Comparison of ENCODE assay signal across 18 mouse cellular contexts in the genomic region with DNA sequence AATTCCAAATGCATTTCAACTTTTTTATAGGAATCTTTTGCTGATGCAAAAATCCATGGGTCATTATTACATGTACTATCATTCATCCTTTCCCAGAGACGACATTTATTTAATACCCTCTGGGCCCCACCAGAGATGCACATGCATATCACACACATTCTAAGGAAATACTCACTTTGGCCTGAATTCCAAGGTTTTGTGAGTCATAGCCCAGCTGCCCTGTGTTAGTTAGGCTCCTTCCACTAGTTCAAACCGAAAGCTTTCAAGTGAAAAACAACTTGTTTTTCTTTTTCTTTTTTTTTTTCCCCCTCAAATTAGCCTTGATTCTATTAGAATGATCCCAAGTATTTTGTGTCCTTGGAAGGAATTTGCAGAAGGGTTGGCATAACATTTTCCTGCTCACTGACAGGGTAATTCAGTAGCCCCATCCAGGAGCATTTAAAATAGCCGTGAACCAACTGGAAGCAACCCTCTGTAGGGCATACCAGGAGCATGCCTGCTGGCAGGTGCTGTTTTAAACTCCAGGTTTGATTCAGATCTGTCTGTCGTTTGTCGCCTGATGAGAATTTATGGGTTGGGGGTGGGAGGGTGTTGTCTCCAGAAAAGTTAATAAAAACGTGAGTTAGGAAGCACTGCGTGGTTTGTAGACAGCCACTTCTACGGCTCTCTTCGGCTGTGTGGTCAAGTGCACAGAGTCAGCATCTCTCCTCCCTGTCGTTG.
DNase-seq lines count a peak whose midpoint lies in the region; ATAC-seq and TF ChIP-seq lines count a peak whose summit lies in the region.
"Had no signal": no experiment of that assay in that cellular context is flagged by ENCODE, and none has a peak within 500 bp of the region (broad histone marks: within the 10 kb centered on the region; RNA-seq: fewer than 3 reads in every experiment).

No protein-coding gene starts in this region.

- no peaks in the 10 kb centered on the region for H3K27me3 ChIP-seq in heart, adult 2 months (ENCODE audit: control insufficient read depth, insufficient read depth, low read length)
- peaks cover 4% of the 10 kb centered on the region for H3K27me3 ChIP-seq in myocyte (ENCODE audit: control insufficient read depth, insufficient read depth, insufficient read length)
- no peaks in the 10 kb centered on the region for H3K27me3 ChIP-seq in hindbrain, embryonic 16.5 days (replicated peaks; ENCODE audit: control insufficient read depth, insufficient read depth, low read length)
- H3K27me3 ChIP-seq: embryonic facial prominence, embryonic 13.5 days; forebrain, embryonic 13.5 days; hindbrain, embryonic 13.5 days; intestine, embryonic 15.5 days had no signal

- WGBS in heart, adult 2 months, result 74% methylated on average over 10 of the region's 10 CpGs
- WGBS in hindbrain, embryonic 16.5 days, result 72% methylated on average over 10 of the region's 10 CpGs

- 0 out of 2 replicates have a peak overlapping the region, but pooled peaks have one; percentile 7 for H3K27ac ChIP-seq in heart, adult 2 months
- no peak overlapping the region for H3K27ac ChIP-seq in hindbrain, embryonic 16.5 days (ENCODE audit: low read depth, low read length)
- H3K27ac ChIP-seq: embryonic facial prominence, embryonic 13.5 days; forebrain, embryonic 13.5 days; hindbrain, embryonic 13.5 days; intestine, embryonic 15.5 days had no signal

- no peaks in the 10 kb centered on the region for H3K36me3 ChIP-seq in heart, adult 2 months (ENCODE audit: control insufficient read depth, insufficient read depth, low read length)
- no peaks in the 10 kb centered on the region for H3K36me3 ChIP-seq in myocyte (ENCODE audit: control insufficient read depth, insufficient read depth)
- H3K36me3 ChIP-seq in hindbrain, embryonic 16.5 days (ENCODE audit: control insufficient read depth, insufficient read depth, low read length), result no peaks in the 10 kb centered on the region
- H3K36me3 ChIP-seq: embryonic facial prominence, embryonic 13.5 days; hindbrain, embryonic 13.5 days; intestine, embryonic 15.5 days had no signal

- intact Hi-C loops in heart, adult 2 months (cut with DNase I), result no loop called here
- intact Hi-C loops in heart, postnatal 36 days (cut with DNase I), result no loop called here

- no peak for TF ChIP-seq CTCF in heart, adult 2 months (IDR thresholded peaks at IDR 0.05)

- H3K4me2 ChIP-seq in myocyte (ENCODE audit: low read depth), result peak overlapping the region; percentile 27
- H3K4me2 ChIP-seq in hindbrain, embryonic 16.5 days (ENCODE audit: low read length), result no peak overlapping the region
- H3K4me2 ChIP-seq: embryonic facial prominence, embryonic 13.5 days; forebrain, embryonic 13.5 days; hindbrain, embryonic 13.5 days; intestine, embryonic 15.5 days had no signal

- H3K4me1 ChIP-seq in heart, adult 2 months (ENCODE audit: control insufficient read depth, insufficient read depth, low read length), result no peaks in the 10 kb centered on the region
- H3K4me1 ChIP-seq in hindbrain, embryonic 16.5 days (ENCODE audit: control insufficient read depth, insufficient read depth, low read depth, low read length), result 0 out of 2 replicates have a peak, but pooled peaks cover 2% of the 10 kb centered on the region
- H3K4me1 ChIP-seq: intestine, embryonic 15.5 days had no signal

- H3K4me3 ChIP-seq in heart, adult 2 months, result no peak overlapping the region
- H3K4me3 ChIP-seq in myocyte, result no peak overlapping the region
- no peak overlapping the region for H3K4me3 ChIP-seq in hindbrain, embryonic 16.5 days (ENCODE audit: low read length)
- H3K4me3 ChIP-seq: embryonic facial prominence, embryonic 13.5 days; forebrain, embryonic 13.5 days; hindbrain, embryonic 13.5 days; intestine, embryonic 15.5 days had no signal

- H3K9me3 ChIP-seq in hindbrain, embryonic 16.5 days (ENCODE audit: control insufficient read depth, low read length), result no peaks in the 10 kb centered on the region
- H3K9me3 ChIP-seq: embryonic facial prominence, embryonic 13.5 days; forebrain, embryonic 13.5 days; hindbrain, embryonic 13.5 days; intestine, embryonic 15.5 days had no signal

- H3K79me2 ChIP-seq in heart, adult 2 months (replicated peaks; ENCODE audit: control insufficient read depth, insufficient read depth, low read length), result no peaks in the 10 kb centered on the region
- H3K79me2 ChIP-seq in myocyte (ENCODE audit: control insufficient read depth, insufficient read depth), result no peaks in the 10 kb centered on the region

- no peak overlapping the region for H3K9ac ChIP-seq in heart, adult 2 months (ENCODE audit: low read depth, low read length)
- H3K9ac ChIP-seq in hindbrain, embryonic 16.5 days (ENCODE audit: low read depth, low read length), result no peak overlapping the region
- H3K9ac ChIP-seq: embryonic facial prominence, embryonic 13.5 days; forebrain, embryonic 13.5 days; forebrain, postnatal 0 days; hindbrain, embryonic 13.5 days; intestine, embryonic 15.5 days had no signal

- TF ChIP-seq POLR2A in heart, adult 2 months (IDR thresholded peaks at IDR 0.05; ENCODE audit: insufficient read depth, low read depth, low read length), result no peak
- TF ChIP-seq POLR2A in myocyte (IDR thresholded peaks at IDR 0.05; ENCODE audit: insufficient read length, low read depth), result no peak

- TF ChIP-seq EP300 in heart, adult 2 months (IDR thresholded peaks at IDR 0.05; ENCODE audit: insufficient read depth, low read depth, low read length), result no peak

- peak; percentile 31 to 42 for DNase-seq in adrenal gland, postnatal 36 days
- DNase-seq in adrenal gland, adult 8-10 months, result no peak
- no peak for DNase-seq in heart, adult 2 months
- DNase-seq in heart, postnatal 36 days, result no peak
- DNase-seq in Muller cell, postnatal 12 days (ENCODE audit: inconsistent ontology term), result peak; percentile 46
- DNase-seq: cerebellum, adult 18-20 months; cerebellum, adult 9-11 months; cerebellum, postnatal 36 days; forebrain, postnatal 0 days; gastrocnemius, postnatal 36 days; heart, postnatal 10 days; kidney, adult 18-20 months had no signal

- ATAC-seq in hindbrain, embryonic 16.5 days, result no peak
- ATAC-seq: forebrain, embryonic 13.5 days; forebrain, postnatal 0 days; intestine, embryonic 15.5 days had no signal

- no peak overlapping the region for H3ac ChIP-seq in myocyte (ENCODE audit: control insufficient read depth, insufficient read length)

TF ChIP-seq in myocyte, 11 proteins besides CTCF, POLR2A, EP300 and RAD21:
- TF ChIP-seq POLR2AphosphoS2 (IDR thresholded peaks at IDR 0.05; ENCODE audit: insufficient read length, low read depth) (no peak), SRF (IDR thresholded peaks at IDR 0.05; ENCODE audit: control insufficient read depth, insufficient read length, low read depth) (no peak), TCF12 (IDR thresholded peaks at IDR 0.05; ENCODE audit: insufficient read depth, poor library complexity, severe bottlenecking) (no peak), MAX (IDR thresholded peaks at IDR 0.05; ENCODE audit: low read depth) (no peak), MYOD1 (IDR thresholded peaks at IDR 0.05; ENCODE audit: control insufficient read depth in 1 of 3, insufficient read length in 2 of 3, low read depth in 2 of 3) (no peak), REST (IDR thresholded peaks at IDR 0.05; ENCODE audit: insufficient read depth, insufficient read length) (no peak), CEBPB (IDR thresholded peaks at IDR 0.05; ENCODE audit: insufficient read depth, poor library complexity, severe bottlenecking) (no peak), USF1 (IDR thresholded peaks at IDR 0.05; ENCODE audit: low read depth) (no peak), TCF3 (IDR thresholded peaks at IDR 0.05; ENCODE audit: insufficient read length, low read depth) (no peak), E2F4 (IDR thresholded peaks at IDR 0.05; ENCODE audit: insufficient read depth) (no peak), MYOG (IDR thresholded peaks at IDR 0.05; ENCODE audit: control insufficient read depth in 1 of 3, insufficient read depth in 1 of 3, insufficient read length in 2 of 3, low read depth in 2 of 3) (no peak)

Comparison
In these comparisons a context has a peak if more than half of its experiments do, and no peak if none do; other contexts are left out.
1. DNase-seq: peak in adrenal gland, postnatal 36 days (2 of 2) and Muller cell, postnatal 12 days (single experiment); none in adrenal gland, adult 8-10 months (single experiment), heart, adult 2 months (0 of 2) and heart, postnatal 36 days (0 of 2).